Mouse (Mus musculus) heart, embryonic 14.5 days (tissue): Measurements from ENCODE around the gene Evx1. TPM values are rescaled to one million over a fixed set of nuclear protein-coding genes. Genes with fewer than 3 reads are reported as not detected.

Source experiments
- ATAC-seq: fragments of 200-750 bp; cut with Nextera tagmentation; 2 replicates; pipeline ENCODE4 v1.8.0; 2017; ENCODE audit warnings: low read depth, moderate TSS enrichment; ENCODE audit not compliant: insufficient number of reproducible peaks, insufficient read depth, low FRiP score
- H3K27ac ChIP-seq, 2 experiments: fragments of 200-500 bp in 1 of 2; fragments of 300-500 bp in 1 of 2; sonication (generic) in 1 of 2; replicated peaks in 1 of 2; 2 replicates each; pipeline ENCODE4 v1.5.1; 2012 to 2014; ENCODE audit warnings: low read depth in 2 of 2, low read length in 2 of 2, control low read depth in 1 of 2, mild to moderate bottlenecking in 1 of 2, mixed read lengths in 1 of 2; ENCODE audit not compliant: control insufficient read depth in 1 of 2, insufficient read depth in 1 of 2
- H3K27me3 ChIP-seq: fragments of 300-500 bp; sonication (generic); 2 replicates; pipeline ENCODE4 v1.6.1; 2014; ENCODE audit warnings: mild to moderate bottlenecking, low read length, control low read depth; ENCODE audit not compliant: control insufficient read depth, insufficient read depth
- H3K36me3 ChIP-seq: fragments of 300-500 bp; sonication (generic); 2 replicates; pipeline ENCODE4 v1.6.1; 2014; ENCODE audit warnings: mild to moderate bottlenecking, control low read depth, low read length, mixed read lengths; ENCODE audit not compliant: control insufficient read depth, insufficient read depth
- H3K4me1 ChIP-seq, 2 experiments: fragments of 200-500 bp in 1 of 2; fragments of 300-500 bp in 1 of 2; sonication (generic) in 1 of 2; 2 replicates each; pipeline ENCODE4 v1.6.1; 2012 to 2014; ENCODE audit warnings: low read length in 2 of 2, control low read depth in 1 of 2, mixed read lengths in 1 of 2; ENCODE audit not compliant: control insufficient read depth in 2 of 2, insufficient read depth in 2 of 2
- H3K4me2 ChIP-seq: fragments of 300-500 bp; sonication (generic); 2 replicates; pipeline ENCODE4 v1.6.1; 2014; ENCODE audit warnings: mild to moderate bottlenecking, low read length
- H3K4me3 ChIP-seq, 2 experiments: fragments of 200-500 bp in 1 of 2; fragments of 300-500 bp in 1 of 2; sonication (generic) in 1 of 2; 2 replicates each; pipeline ENCODE4 v1.5.1; 2012 to 2014; ENCODE audit warnings: low read length in 2 of 2, mild to moderate bottlenecking in 2 of 2, control low read depth in 1 of 2, low read depth in 1 of 2, moderate library complexity in 1 of 2; ENCODE audit not compliant: control insufficient read depth in 1 of 2, insufficient read depth in 1 of 2
- H3K9ac ChIP-seq: fragments of 300-500 bp; sonication (generic); 2 replicates; pipeline ENCODE4 v1.6.1; 2014; ENCODE audit warnings: mild to moderate bottlenecking, low read length
- H3K9me3 ChIP-seq: fragments of 300-500 bp; sonication (generic); 2 replicates; pipeline ENCODE4 v1.6.1; 2016; ENCODE audit warnings: low read length, control low read depth; ENCODE audit not compliant: control insufficient read depth
- WGBS: fragments of 180-500 bp; shearing (Covaris S2); extraction: QIAGEN DNeasy Blood & Tissue Kit; methylation state at CpG from one replicate; pipeline ENCODE4 v1.1.7; 2014; 5-methylcytosine and 5-hydroxymethylcytosine counted together
- polyA plus RNA-seq: library from polyadenylated mRNA; unstranded; fragments of >200 nt; fragmentation: Nextera tagmentation; extraction: Ambion mirVana; gene quantifications from 2 replicates; pipeline ENCODE4 v1.2.1, GENCODE M21; 2014

Gene Evx1
- polyA plus RNA-seq, 1 experiment from 2014 or later, result not detected

DNA sequence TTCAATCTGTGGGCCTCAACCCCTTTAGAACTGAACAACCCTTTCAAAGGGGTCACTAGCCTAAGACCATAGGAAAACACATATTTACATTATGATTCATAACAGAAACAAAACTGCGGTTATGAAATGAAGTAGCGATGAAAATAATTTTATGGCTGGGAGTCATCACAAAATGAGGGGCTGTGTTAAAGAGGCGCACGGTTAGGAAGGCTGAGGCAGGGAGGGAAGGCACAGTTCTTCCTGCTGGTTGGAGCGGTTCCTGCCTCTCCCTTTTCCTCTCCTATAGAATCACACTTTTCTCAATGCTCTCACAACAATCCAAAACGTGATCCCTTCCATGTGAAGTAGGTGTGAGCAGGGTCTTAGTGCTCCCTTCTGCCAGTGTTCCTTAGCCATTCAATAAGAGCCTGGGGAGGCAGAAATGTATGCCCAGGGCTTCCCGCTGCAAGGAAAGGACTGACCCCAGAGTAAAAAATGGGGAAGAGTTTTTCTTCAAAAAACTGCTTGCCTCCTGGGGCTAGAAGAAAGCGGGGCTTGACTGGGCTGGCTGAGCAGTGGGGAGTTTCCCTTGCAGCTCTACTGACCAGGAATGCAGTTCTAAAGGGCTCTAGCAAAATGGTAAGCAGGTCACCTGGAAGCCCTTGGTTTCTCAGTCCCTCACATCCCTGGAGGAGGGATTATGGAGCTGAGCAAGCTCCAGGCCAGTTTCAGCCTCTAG lies 37.6 kb upstream of the Evx1 start:
- Histone ChIP-seq H3K9ac (no peak overlapping the region), H3K36me3 (no peaks in the 10 kb centered on the region), H3K4me1 (peaks cover 2 to 5% of the 10 kb centered on the region in 2 experiments; a peak in 1 of 4 replicates), H3K27ac (no peak overlapping the region), H3K4me2 (no peak overlapping the region), H3K27me3 (peaks cover 74% of the 10 kb centered on the region), H3K9me3 (no peaks in the 10 kb centered on the region), H3K4me3 (no peak overlapping the region)
- no peak for ATAC-seq
- WGBS, result 18% methylated on average over 8 of the region's 8 CpGs

DNA sequence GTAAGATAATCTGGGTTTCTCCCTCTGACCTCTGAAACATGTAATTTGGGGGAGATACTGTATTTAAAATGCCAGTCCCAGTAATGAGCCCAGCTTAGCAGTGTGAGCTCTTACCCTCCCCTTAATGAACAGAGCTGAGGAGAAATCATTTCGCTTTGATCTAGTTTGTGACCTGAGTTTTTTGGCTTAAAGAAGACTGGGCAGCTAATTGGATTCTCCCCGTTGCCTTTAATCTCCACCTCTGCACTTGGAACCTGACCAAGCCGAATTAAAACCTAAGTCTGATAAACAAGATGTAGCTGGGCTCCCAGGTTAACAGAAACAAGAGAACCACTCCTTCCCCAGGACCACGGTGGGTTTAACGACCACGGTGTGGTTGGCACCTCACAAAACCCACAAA lies 36.9 kb upstream of the Evx1 start:
- Histone ChIP-seq H3K9ac (no peak overlapping the region), H3K4me3 (no peak overlapping the region), H3K36me3 (no peaks in the 10 kb centered on the region), H3K9me3 (no peaks in the 10 kb centered on the region), H3K27ac (no peak overlapping the region), H3K27me3 (peaks cover 67% of the 10 kb centered on the region), H3K4me1 (peaks cover 2 to 5% of the 10 kb centered on the region in 2 experiments; a peak in 1 of 4 replicates), H3K4me2 (no peak overlapping the region)
- WGBS, result 1% methylated on average over 6 of the region's 6 CpGs
- ATAC-seq, result no peak

DNA sequence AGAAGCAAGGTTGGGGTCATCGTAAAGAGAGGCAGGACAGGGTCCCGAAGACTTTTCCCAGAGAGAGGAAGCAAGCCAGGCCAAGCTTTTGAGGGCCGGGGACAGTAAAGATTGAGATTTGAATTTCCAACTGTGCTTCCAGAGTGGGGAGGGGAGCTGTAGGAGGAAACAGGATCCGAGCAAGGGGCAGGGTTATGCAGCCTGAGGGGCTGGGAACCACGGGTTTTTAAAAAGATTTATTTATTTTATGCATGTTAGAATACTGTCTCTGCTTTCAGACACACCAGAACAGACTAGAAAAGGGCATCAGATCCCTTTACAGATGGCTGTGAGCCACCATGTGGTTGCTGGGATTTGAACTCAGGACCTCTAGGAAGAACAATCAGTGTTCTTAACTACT lies 36.4 kb upstream of the Evx1 start:
- no peak overlapping the region for H3K27ac ChIP-seq
- H3K4me2 ChIP-seq, result no peak overlapping the region
- H3K36me3 ChIP-seq, result no peaks in the 10 kb centered on the region
- no peaks in the 10 kb centered on the region for H3K9me3 ChIP-seq
- 7% methylated on average over 5 of the region's 5 CpGs for WGBS
- peaks cover 62% of the 10 kb centered on the region for H3K27me3 ChIP-seq
- peaks cover 2 to 5% of the 10 kb centered on the region in 2 experiments; a peak in 1 of 4 replicates for H3K4me1 ChIP-seq
- no peak overlapping the region for H3K4me3 ChIP-seq
- no peak overlapping the region for H3K9ac ChIP-seq
- ATAC-seq, result no peak

DNA sequence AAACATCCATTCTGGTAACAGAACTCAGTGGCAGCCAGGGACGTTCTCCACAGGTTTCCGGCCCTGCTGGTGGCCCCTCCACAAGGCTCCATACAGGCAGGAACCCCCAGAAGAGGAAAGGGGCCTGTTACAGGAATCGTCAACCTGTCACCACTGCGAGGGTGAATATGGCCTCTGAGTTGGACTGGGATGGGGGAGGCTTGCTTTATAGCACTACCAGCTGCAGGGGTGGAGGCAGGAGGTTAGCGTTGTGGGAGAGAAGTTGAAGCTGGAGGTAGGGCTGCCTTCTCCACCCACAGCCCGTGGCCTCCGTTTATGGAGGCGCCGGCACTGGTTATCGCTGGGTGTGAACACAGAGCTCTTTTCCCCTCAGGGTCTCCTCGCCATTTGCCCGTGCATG lies 32.2 kb upstream of the Evx1 start:
- no peak overlapping the region for H3K4me2 ChIP-seq
- H3K4me3 ChIP-seq, result no peak overlapping the region
- H3K9me3 ChIP-seq, result no peaks in the 10 kb centered on the region
- 0 out of 4 replicates have a peak, but pooled peaks cover 2% of the 10 kb centered on the region in 2 experiments for H3K4me1 ChIP-seq
- H3K36me3 ChIP-seq, result no peaks in the 10 kb centered on the region
- H3K27me3 ChIP-seq, result peaks cover 27% of the 10 kb centered on the region
- H3K9ac ChIP-seq, result no peak overlapping the region
- no peak for ATAC-seq
- no peak overlapping the region for H3K27ac ChIP-seq
- 46% methylated on average over 12 of the region's 12 CpGs for WGBS

DNA sequence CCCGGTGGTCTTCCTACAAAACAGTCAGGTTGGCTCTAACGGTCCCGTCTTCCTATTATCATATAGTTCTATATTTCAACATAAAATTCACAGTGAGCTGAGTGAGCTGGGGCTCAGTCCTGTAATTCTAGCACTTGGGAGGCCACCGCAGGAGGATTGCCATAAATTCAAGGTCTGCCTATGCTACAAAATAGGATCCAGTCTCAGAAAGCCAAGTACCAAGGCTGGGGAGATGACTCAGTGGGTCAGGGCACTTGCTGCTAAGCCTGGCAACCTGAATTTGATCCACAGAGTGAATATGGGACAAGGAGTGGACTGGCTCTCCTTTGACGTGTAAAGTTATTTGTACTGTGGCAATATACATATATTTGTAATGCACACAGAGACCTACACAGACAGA lies 29.4 kb upstream of the Evx1 start:
- Histone ChIP-seq H3K4me3 (no peak overlapping the region), H3K9ac (no peak overlapping the region), H3K36me3 (no peaks in the 10 kb centered on the region), H3K27ac (no peak overlapping the region), H3K27me3 (peaks cover 10% of the 10 kb centered on the region), H3K4me1 (0 out of 4 replicates have a peak, but pooled peaks cover 2% of the 10 kb centered on the region in 2 experiments), H3K4me2 (no peak overlapping the region), H3K9me3 (no peaks in the 10 kb centered on the region)
- no peak for ATAC-seq
- WGBS, result 86% methylated on average over 5 of the region's 5 CpGs

DNA sequence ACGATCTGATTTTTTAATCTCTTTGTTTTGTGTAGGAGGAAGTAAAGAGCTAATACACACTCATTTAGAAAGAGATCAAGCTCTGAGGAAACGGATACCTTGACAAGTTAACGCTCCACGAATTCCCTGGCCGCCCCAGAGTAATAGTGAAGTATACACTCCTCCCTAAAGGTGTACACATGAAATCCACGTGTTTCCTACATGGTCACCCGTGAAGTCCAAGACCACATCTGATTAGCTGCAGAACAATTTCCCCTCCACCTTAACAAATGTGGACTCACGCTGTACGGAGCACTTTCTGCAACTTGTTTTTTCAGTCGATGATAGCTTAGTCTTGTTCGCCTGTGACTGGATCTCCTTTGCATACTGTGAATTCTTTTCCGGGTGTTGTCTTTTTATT lies 23.1 kb upstream of the Evx1 start:
- Histone ChIP-seq H3K27ac (no peak overlapping the region), H3K27me3 (peaks cover 55% of the 10 kb centered on the region), H3K9me3 (no peaks in the 10 kb centered on the region), H3K36me3 (no peaks in the 10 kb centered on the region), H3K4me1 (peaks cover 3 to 6% of the 10 kb centered on the region in 2 experiments; a peak in 3 of 4 replicates), H3K9ac (no peak overlapping the region), H3K4me2 (no peak overlapping the region), H3K4me3 (no peak overlapping the region)
- ATAC-seq, result no peak
- WGBS, result 13% methylated on average over 12 of the region's 12 CpGs

DNA sequence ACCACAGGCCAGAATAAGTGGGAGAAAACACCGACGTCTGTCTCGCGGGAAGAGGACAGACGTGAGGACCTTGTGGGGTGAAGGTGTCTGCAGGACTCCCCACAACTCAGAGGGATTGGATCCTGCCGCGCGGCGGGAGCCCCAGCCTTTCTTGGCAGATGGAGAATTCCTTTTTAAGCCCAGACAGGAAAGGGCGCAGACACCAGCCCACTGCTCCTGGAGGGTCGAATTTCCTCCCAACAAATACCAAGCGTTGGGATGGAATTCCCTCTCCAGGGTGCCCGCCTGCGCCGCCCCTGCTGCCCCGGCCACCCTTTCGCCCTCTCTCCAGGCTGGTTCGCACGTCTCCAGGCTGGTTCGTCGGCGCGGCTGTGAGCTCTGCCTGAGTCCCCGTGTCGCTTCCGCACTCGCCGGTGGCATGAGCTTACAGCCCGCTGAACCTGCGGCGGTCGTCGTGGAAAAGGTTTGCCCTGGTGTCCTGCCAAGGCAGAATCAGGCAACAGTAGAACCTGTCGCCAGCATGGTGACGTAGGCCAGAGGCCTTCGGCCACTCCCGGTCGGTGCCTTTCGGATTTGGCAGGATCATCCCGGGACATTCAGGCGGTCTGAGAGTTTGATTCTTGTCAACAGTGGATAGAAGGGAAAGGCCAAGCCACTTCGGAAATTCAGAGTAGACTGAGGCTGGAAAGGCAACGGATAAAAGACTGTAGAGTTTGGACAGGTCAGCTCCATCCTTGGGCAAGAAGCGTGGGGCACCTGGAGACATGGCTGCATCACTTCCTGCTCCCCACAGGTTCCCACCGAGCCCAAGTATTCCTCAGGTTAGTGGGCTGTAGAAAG lies 22.1 kb upstream of the Evx1 start:
- Histone ChIP-seq H3K27me3 (peaks cover 60% of the 10 kb centered on the region), H3K4me3 (peak overlapping the region; percentile 34 to 37), H3K4me1 (peaks cover 3 to 6% of the 10 kb centered on the region in 2 experiments; a peak in 3 of 4 replicates), H3K4me2 (peak overlapping the region; percentile 66), H3K9me3 (no peaks in the 10 kb centered on the region), H3K9ac (no peak overlapping the region), H3K27ac (no peak overlapping the region), H3K36me3 (no peaks in the 10 kb centered on the region)
- WGBS, result 2% methylated on average over 45 of the region's 45 CpGs
- no peak for ATAC-seq
